Mouse (Mus musculus): Measurements from ENCODE around the gene Peli3. TPM values are rescaled to one million over a fixed set of nuclear protein-coding genes. Genes with fewer than 3 reads are reported as not detected.

Peli3 gene
- 1.7 and 3.0 TPM in 2 replicates for polyA plus RNA-seq (2014; fragmentation: Nextera tagmentation; extraction: Ambion mirVana)

GRCm38 (mm10) chr19:4942551-4943252 is at the start of gene Peli3:
Gene Peli3 (minus strand): TSS chr19:4943127.
- Histone ChIP-seq H3K27ac (ENCODE audit: low read depth, low read length) (no peak within 1 kb of the TSS), H3K9me3 (ENCODE audit: control insufficient read depth, low read length) (no peaks in the 10 kb centered on the region), H3K36me3 (ENCODE audit: control insufficient read depth, insufficient read depth, low read length) (no peaks in the 10 kb centered on the region), H3K9ac (ENCODE audit: low read depth, low read length) (peak within 1 kb of the TSS; percentile 38), H3K27me3 (ENCODE audit: control insufficient read depth, insufficient read depth, low read length) (peaks cover 4% of the 10 kb centered on the region), H3K4me3 (ENCODE audit: low read depth, low read length) (peak within 1 kb of the TSS; percentile 50), H3K4me1 (replicated peaks; ENCODE audit: control insufficient read depth, insufficient read depth, low read length) (no peaks in the 10 kb centered on the region), H3K4me2 (replicated peaks; ENCODE audit: low read depth, low read length) (peak within 1 kb of the TSS; percentile 75)
- DNase-seq (ENCODE audit: low spot score) (peak; percentile 87), ATAC-seq (ENCODE audit: low FRiP score) (peak; percentile 95)
- WGBS: 0% methylated on average over 37 of the region's 55 CpGs

GRCm38 (mm10) chr19:4992371-4992770 is 49.4 kb upstream of the Peli3 start:
- H3K9me3 ChIP-seq (ENCODE audit: control insufficient read depth, low read length): no peaks in the 10 kb centered on the region
- H3K9ac ChIP-seq (ENCODE audit: low read depth, low read length): no peak overlapping the region
- H3K27ac ChIP-seq (ENCODE audit: low read depth, low read length): no peak overlapping the region
- DNase-seq (ENCODE audit: low spot score) (peak; percentile 45), ATAC-seq (ENCODE audit: low FRiP score) (no peak)
- no peak overlapping the region for H3K4me2 ChIP-seq (replicated peaks; ENCODE audit: low read depth, low read length)
- no peak overlapping the region for H3K4me3 ChIP-seq (ENCODE audit: low read depth, low read length)
- no peaks in the 10 kb centered on the region for H3K36me3 ChIP-seq (ENCODE audit: control insufficient read depth, insufficient read depth, low read length)
- no peaks in the 10 kb centered on the region for H3K4me1 ChIP-seq (replicated peaks; ENCODE audit: control insufficient read depth, insufficient read depth, low read length)
- WGBS: 17% methylated on average over 8 of the region's 8 CpGs
- H3K27me3 ChIP-seq (ENCODE audit: control insufficient read depth, insufficient read depth, low read length): peaks cover 43% of the 10 kb centered on the region

- peak overlapping the region; percentile 6; the same call in 1 of the 2 replicates for H3K4me3 ChIP-seq (ENCODE audit: low read depth, low read length)
- WGBS: 1% methylated on average over 5 of the region's 22 CpGs
- no peaks in the 10 kb centered on the region for H3K36me3 ChIP-seq (ENCODE audit: control insufficient read depth, insufficient read depth, low read length)
- no peak overlapping the region for H3K27ac ChIP-seq (ENCODE audit: low read depth, low read length)
- DNase-seq (ENCODE audit: low spot score): peak; percentile 20
- no peaks in the 10 kb centered on the region for H3K9me3 ChIP-seq (ENCODE audit: control insufficient read depth, low read length)
- H3K4me1 ChIP-seq (replicated peaks; ENCODE audit: control insufficient read depth, insufficient read depth, low read length): no peaks in the 10 kb centered on the region
- no peak for ATAC-seq (ENCODE audit: low FRiP score)
- peaks cover 47% of the 10 kb centered on the region for H3K27me3 ChIP-seq (ENCODE audit: control insufficient read depth, insufficient read depth, low read length)
- H3K4me2 ChIP-seq (replicated peaks; ENCODE audit: low read depth, low read length): peak overlapping the region; percentile 30
- H3K9ac ChIP-seq (ENCODE audit: low read depth, low read length): no peak overlapping the region
These were observed 47.8 kb upstream of the Peli3 start for GRCm38 (mm10) chr19:4990716-4991115.

GRCm38 (mm10) chr19:4990256-4990625 is 47.3 kb upstream of the Peli3 start, which contains the start of gene Npas4:
Gene Npas4 (minus strand): TSS chr19:4990316.
- H3K9ac ChIP-seq (ENCODE audit: low read depth, low read length): 0 out of 2 replicates have a peak within 1 kb of the TSS, but pooled peaks have one; percentile 42
- DNase-seq (ENCODE audit: low spot score): no peak
- peaks cover 47% of the 10 kb centered on the region for H3K27me3 ChIP-seq (ENCODE audit: control insufficient read depth, insufficient read depth, low read length)
- peak within 1 kb of the TSS; percentile 34 for H3K4me3 ChIP-seq (ENCODE audit: low read depth, low read length)
- H3K4me2 ChIP-seq (replicated peaks; ENCODE audit: low read depth, low read length): peak within 1 kb of the TSS; percentile 48
- 26% methylated on average over 4 of the region's 4 CpGs for WGBS
- no peak within 1 kb of the TSS for H3K27ac ChIP-seq (ENCODE audit: low read depth, low read length)
- no peak for ATAC-seq (ENCODE audit: low FRiP score)
- no peaks in the 10 kb centered on the region for H3K36me3 ChIP-seq (ENCODE audit: control insufficient read depth, insufficient read depth, low read length)
- no peaks in the 10 kb centered on the region for H3K9me3 ChIP-seq (ENCODE audit: control insufficient read depth, low read length)
- H3K4me1 ChIP-seq (replicated peaks; ENCODE audit: control insufficient read depth, insufficient read depth, low read length): no peaks in the 10 kb centered on the region

GRCm38 (mm10) chr19:4989434-4990255 is 46.7 kb upstream of the Peli3 start:
- 0 out of 2 replicates have a peak overlapping the region, but pooled peaks have one; percentile 42 for H3K9ac ChIP-seq (ENCODE audit: low read depth, low read length)
- no peaks in the 10 kb centered on the region for H3K9me3 ChIP-seq (ENCODE audit: control insufficient read depth, low read length)
- ATAC-seq (ENCODE audit: low FRiP score) (no peak), DNase-seq (ENCODE audit: low spot score) (peak; percentile 48)
- no peak overlapping the region for H3K27ac ChIP-seq (ENCODE audit: low read depth, low read length)
- WGBS: 17% methylated on average over 40 of the region's 47 CpGs
- H3K4me3 ChIP-seq (ENCODE audit: low read depth, low read length): peak overlapping the region; percentile 34
- H3K27me3 ChIP-seq (ENCODE audit: control insufficient read depth, insufficient read depth, low read length): peaks cover 52% of the 10 kb centered on the region
- no peaks in the 10 kb centered on the region for H3K4me1 ChIP-seq (replicated peaks; ENCODE audit: control insufficient read depth, insufficient read depth, low read length)
- H3K36me3 ChIP-seq (ENCODE audit: control insufficient read depth, insufficient read depth, low read length): no peaks in the 10 kb centered on the region
- peak overlapping the region; percentile 48 for H3K4me2 ChIP-seq (replicated peaks; ENCODE audit: low read depth, low read length)

GRCm38 (mm10) chr19:4989013-4989412 is 46.1 kb upstream of the Peli3 start:
- H3K4me1 ChIP-seq (replicated peaks; ENCODE audit: control insufficient read depth, insufficient read depth, low read length): no peaks in the 10 kb centered on the region
- no peak overlapping the region for H3K9ac ChIP-seq (ENCODE audit: low read depth, low read length)
- H3K27ac ChIP-seq (ENCODE audit: low read depth, low read length): no peak overlapping the region
- DNase-seq (ENCODE audit: low spot score) (peak; percentile 94), ATAC-seq (ENCODE audit: low FRiP score) (no peak)
- H3K9me3 ChIP-seq (ENCODE audit: control insufficient read depth, low read length): no peaks in the 10 kb centered on the region
- WGBS: 3% methylated on average over 13 of the region's 13 CpGs
- no peaks in the 10 kb centered on the region for H3K36me3 ChIP-seq (ENCODE audit: control insufficient read depth, insufficient read depth, low read length)
- no peak overlapping the region for H3K4me3 ChIP-seq (ENCODE audit: low read depth, low read length)
- H3K4me2 ChIP-seq (replicated peaks; ENCODE audit: low read depth, low read length): no peak overlapping the region
- H3K27me3 ChIP-seq (ENCODE audit: control insufficient read depth, insufficient read depth, low read length): peaks cover 58% of the 10 kb centered on the region

- no peaks in the 10 kb centered on the region for H3K9me3 ChIP-seq (ENCODE audit: control insufficient read depth, low read length)
- no peak overlapping the region for H3K4me2 ChIP-seq (replicated peaks; ENCODE audit: low read depth, low read length)
- ATAC-seq (ENCODE audit: low FRiP score) (no peak), DNase-seq (ENCODE audit: low spot score) (peak; percentile 79)
- no peak overlapping the region for H3K9ac ChIP-seq (ENCODE audit: low read depth, low read length)
- H3K36me3 ChIP-seq (ENCODE audit: control insufficient read depth, insufficient read depth, low read length): no peaks in the 10 kb centered on the region
- no peaks in the 10 kb centered on the region for H3K4me1 ChIP-seq (replicated peaks; ENCODE audit: control insufficient read depth, insufficient read depth, low read length)
- no peak overlapping the region for H3K27ac ChIP-seq (ENCODE audit: low read depth, low read length)
- peaks cover 22% of the 10 kb centered on the region for H3K27me3 ChIP-seq (ENCODE audit: control insufficient read depth, insufficient read depth, low read length)
- H3K4me3 ChIP-seq (ENCODE audit: low read depth, low read length): no peak overlapping the region
These were observed 38.8 kb upstream of the Peli3 start for GRCm38 (mm10) chr19:4981767-4982166.

- 83% methylated on average over 2 of the region's 2 CpGs for WGBS
- Histone ChIP-seq H3K4me1 (replicated peaks; ENCODE audit: control insufficient read depth, insufficient read depth, low read length) (no peaks in the 10 kb centered on the region), H3K36me3 (ENCODE audit: control insufficient read depth, insufficient read depth, low read length) (peaks cover 3% of the 10 kb centered on the region; the same call in 1 of the 2 replicates), H3K4me3 (ENCODE audit: low read depth, low read length) (no peak overlapping the region), H3K9me3 (ENCODE audit: control insufficient read depth, low read length) (no peaks in the 10 kb centered on the region), H3K4me2 (replicated peaks; ENCODE audit: low read depth, low read length) (no peak overlapping the region), H3K27me3 (ENCODE audit: control insufficient read depth, insufficient read depth, low read length) (no peaks in the 10 kb centered on the region), H3K9ac (ENCODE audit: low read depth, low read length) (no peak overlapping the region), H3K27ac (ENCODE audit: low read depth, low read length) (no peak overlapping the region)
- ATAC-seq (ENCODE audit: low FRiP score) (no peak), DNase-seq (ENCODE audit: low spot score) (peak; percentile 34)
These were observed 25.3 kb upstream of the Peli3 start for GRCm38 (mm10) chr19:4968236-4968635.
